Mouse (Mus musculus): Measurements from ENCODE around the gene Dhx35. TPM values are rescaled to one million over a fixed set of nuclear protein-coding genes. Genes with fewer than 3 reads are reported as not detected.

Gene Dhx35
- total RNA-seq, 2 experiments from 2014 or later: 16.2 to 17.8 TPM

- intact Hi-C loops (cut with DNase I): loop anchor here (2.0 kb wide), 1 partner anchor 29 kb away; no protein-coding TSS in a partner anchor
- DNase-seq (ENCODE audit: low spot score): no peak
Observed at GRCm38 (mm10) chr2:158795875-158796274, 1.3 kb downstream of the Dhx35 start.

GRCm38 (mm10) chr2:158799328-158799727 is 4.7 kb downstream of the Dhx35 start:
- no peak for DNase-seq (ENCODE audit: low spot score)
- intact Hi-C loops (cut with DNase I): no loop called here

- intact Hi-C loops (cut with DNase I): no loop called here
- DNase-seq (ENCODE audit: low spot score): no peak
Observed at GRCm38 (mm10) chr2:158800788-158801187, 6.2 kb downstream of the Dhx35 start.

- intact Hi-C loops (cut with DNase I): no loop called here
Observed at GRCm38 (mm10) chr2:158803575-158803974, 9.0 kb downstream of the Dhx35 start.

GRCm38 (mm10) chr2:158815686-158816085 is 21.1 kb downstream of the Dhx35 start:
- DNase-seq (ENCODE audit: low spot score): no peak
- intact Hi-C loops (cut with DNase I): no loop called here

More at GRCm38 (mm10) chr2:158803575-158803974, 9.0 kb downstream of the Dhx35 start:
- no peak for DNase-seq (ENCODE audit: low spot score)

GRCm38 (mm10) chr2:158816239-158816638 is 21.6 kb downstream of the Dhx35 start:
- no peak for DNase-seq (ENCODE audit: low spot score)
- intact Hi-C loops (cut with DNase I): no loop called here

- no peak for DNase-seq (ENCODE audit: low spot score)
- intact Hi-C loops (cut with DNase I): no loop called here
Observed at GRCm38 (mm10) chr2:158817708-158818107, 23.1 kb downstream of the Dhx35 start.

GRCm38 (mm10) chr2:158828124-158828523 is 33.5 kb downstream of the Dhx35 start:
- no peak for DNase-seq (ENCODE audit: low spot score)
- intact Hi-C loops (cut with DNase I): no loop called here

- intact Hi-C loops (cut with DNase I): no loop called here
- DNase-seq (ENCODE audit: low spot score): no peak
Observed at GRCm38 (mm10) chr2:158829746-158830145, 35.1 kb downstream of the Dhx35 start.

- intact Hi-C loops (cut with DNase I): no loop called here
- DNase-seq (ENCODE audit: low spot score): no peak
Observed at GRCm38 (mm10) chr2:158833221-158833620, 38.6 kb downstream of the Dhx35 start.

- intact Hi-C loops (cut with DNase I): no loop called here
- DNase-seq (ENCODE audit: low spot score): no peak
Observed at GRCm38 (mm10) chr2:158833645-158834044, 39.0 kb downstream of the Dhx35 start.

- intact Hi-C loops (cut with DNase I): no loop called here
- no peak for DNase-seq (ENCODE audit: low spot score)
Observed at GRCm38 (mm10) chr2:158843287-158843686, 48.7 kb downstream of the Dhx35 start.

- intact Hi-C loops (cut with DNase I): no loop called here
- no peak for DNase-seq (ENCODE audit: low spot score)
Observed at GRCm38 (mm10) chr2:158845031-158845430, 50.4 kb downstream of the Dhx35 start.

- DNase-seq (ENCODE audit: low spot score): no peak
- intact Hi-C loops (cut with DNase I): no loop called here
Observed at GRCm38 (mm10) chr2:158846208-158846607, 51.6 kb downstream of the Dhx35 start.

- no peak for DNase-seq (ENCODE audit: low spot score)
- intact Hi-C loops (cut with DNase I): no loop called here
Observed at GRCm38 (mm10) chr2:158847991-158848390, 53.4 kb downstream of the Dhx35 start.

- DNase-seq (ENCODE audit: low spot score): no peak
- intact Hi-C loops (cut with DNase I): no loop called here
Observed at GRCm38 (mm10) chr2:158849416-158849815, 54.8 kb downstream of the Dhx35 start.

- no peak for DNase-seq (ENCODE audit: low spot score)
- intact Hi-C loops (cut with DNase I): loop anchor here (5.0 kb wide), 1 partner anchor 85 kb away; the partner anchor contains the start of gene Fam83d
Observed at GRCm38 (mm10) chr2:158852579-158852978, 58.0 kb downstream of the Dhx35 start.

GRCm38 (mm10) chr2:158856896-158857499 is 62.4 kb downstream of the Dhx35 start:
- intact Hi-C loops (cut with DNase I): no loop called here
- no peak for DNase-seq (ENCODE audit: low spot score)

GRCm38 (mm10) chr2:158857579-158857978 is 63.0 kb downstream of the Dhx35 start:
- DNase-seq (ENCODE audit: low spot score): no peak
- intact Hi-C loops (cut with DNase I): no loop called here

GRCm38 (mm10) chr2:158861115-158861514 is 66.5 kb downstream of the Dhx35 start:
- intact Hi-C loops (cut with DNase I): loop anchor here (5.0 kb wide), 2 partner anchors 209 to 309 kb away; no protein-coding TSS in a partner anchor
- no peak for DNase-seq (ENCODE audit: low spot score)

- no peak for DNase-seq (ENCODE audit: low spot score)
- intact Hi-C loops (cut with DNase I): loop anchor here (2.0 to 5.0 kb wide), 3 partner anchors 211 to 1727 kb away; no protein-coding TSS in a partner anchor
Observed at GRCm38 (mm10) chr2:158863341-158864125, 68.9 kb downstream of the Dhx35 start.
